Mouse (Mus musculus) embryo, embryonic 9.5 days (tissue): Measurements from ENCODE around the gene Prkcb.

ENCODE experiments used
- DNase-seq: peaks from one replicate; pipeline ENCODE4 v3.0.0-alpha.2; 2017; ENCODE audit errors: extremely low spot score

The Prkcb gene

DNA sequence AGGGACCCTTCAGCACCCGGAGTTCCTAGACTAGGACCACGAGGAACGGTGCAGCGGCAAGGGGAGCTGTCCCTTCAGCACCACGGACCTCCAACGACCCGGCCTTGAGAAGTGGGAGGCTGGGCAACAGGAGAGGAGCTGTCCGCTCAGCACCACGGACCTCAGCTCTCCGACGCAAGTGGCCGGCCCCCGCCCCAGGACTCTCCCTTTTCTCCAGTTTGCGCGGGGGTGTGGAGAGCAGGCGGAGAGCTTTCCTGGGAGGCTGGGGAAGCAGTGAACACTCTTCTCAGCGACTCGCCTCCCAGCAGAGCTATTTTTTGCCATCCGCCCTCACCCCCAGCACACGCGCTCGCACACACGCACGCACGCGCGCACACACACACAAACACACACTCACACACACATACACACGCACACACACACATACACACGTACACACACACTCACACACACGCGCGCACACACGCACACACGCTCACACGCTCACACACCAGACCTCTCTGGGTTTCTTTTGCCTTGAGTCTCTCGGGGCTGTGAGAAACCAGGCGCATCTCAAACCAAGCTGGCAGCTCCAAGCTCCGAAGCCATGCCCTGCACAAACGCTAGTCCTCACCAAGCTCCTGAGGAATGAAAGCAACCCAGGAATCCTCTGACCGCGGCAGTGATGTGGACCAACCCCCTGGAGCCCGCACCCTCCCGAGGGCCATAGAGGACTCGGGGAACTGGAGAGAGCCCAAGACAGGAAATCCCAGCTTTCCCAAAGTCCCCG is 382.5 kb downstream of the Prkcb start:
- DNase-seq, result peak; percentile 90

DNA sequence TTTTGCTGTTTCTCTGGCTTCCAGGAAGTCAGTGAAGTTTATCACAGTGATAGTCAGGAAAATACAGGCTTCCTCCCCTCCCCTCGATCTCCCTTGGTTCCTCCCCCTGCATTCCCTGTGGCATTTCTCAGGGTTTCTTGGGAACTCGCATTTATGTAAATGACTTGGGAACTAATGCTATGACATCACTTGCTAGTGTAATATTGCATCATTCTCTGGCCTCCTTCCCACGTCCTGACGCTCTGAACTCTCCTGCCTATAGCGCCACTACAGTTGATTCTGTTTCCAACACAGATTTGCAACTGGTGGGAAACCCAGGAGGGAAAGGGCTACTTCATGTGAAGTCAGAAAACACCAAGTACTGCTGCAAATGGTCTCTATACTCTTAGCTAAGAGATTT is 384.4 kb downstream of the Prkcb start:
- no peak for DNase-seq

DNA sequence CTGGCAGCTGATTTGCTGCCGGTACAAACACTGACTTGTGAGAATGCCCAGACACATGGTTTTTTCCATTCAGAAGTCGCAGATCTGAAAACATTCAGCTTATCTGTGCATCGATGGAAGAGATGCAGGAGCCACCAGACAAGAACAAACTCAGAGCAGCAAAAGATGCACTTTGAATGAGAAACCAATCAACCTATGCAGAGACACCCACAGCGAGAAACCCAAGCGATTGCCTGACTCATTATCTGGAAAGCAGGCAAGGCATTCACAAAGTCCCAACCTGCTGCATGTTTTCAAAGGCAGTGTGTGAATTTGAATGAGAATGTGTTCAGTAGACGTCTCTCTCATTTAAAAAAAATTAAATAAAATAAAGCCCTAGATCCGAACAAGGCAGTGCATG is 386.7 kb downstream of the Prkcb start:
- DNase-seq, result no peak
